Mouse (Mus musculus) G1E (cell line): ENCODE measurements around the gene Ctse.

Source experiments
- CTCF ChIP-seq: IDR thresholded peaks from 2 replicates; pipeline ENCODE4 v1.5.1; 2012; ENCODE audit warnings: low read depth, low read length, inconsistent platforms, mixed read lengths
- GATA1 ChIP-seq: IDR thresholded peaks from 2 replicates; pipeline ENCODE4 v1.6.1; 2012; ENCODE audit warnings: borderline replicate concordance, low read length, inconsistent platforms, mixed read lengths
- POLR2AphosphoS5 ChIP-seq: IDR thresholded peaks from 2 replicates; pipeline ENCODE4 v1.6.1; 2012; ENCODE audit warnings: low read depth, low read length, inconsistent platforms; ENCODE audit not compliant: insufficient replicate concordance
- TAL1 ChIP-seq: conservative IDR thresholded peaks from 2 replicates; pipeline ENCODE4 v1.6.1; 2012; ENCODE audit warnings: low read depth, low read length, inconsistent platforms, mixed read lengths

GRCm38 (mm10) chr1:131665886-131666285, 27.8 kb downstream of the Ctse start:
- TF ChIP-seq CTCF (no peak), TAL1 (no peak), POLR2AphosphoS5 (no peak), GATA1 (no peak)
